Mouse (Mus musculus) stomach, embryonic 16.5 days (tissue): ENCODE data around the gene Bhlhb9. TPM values are rescaled to one million over a fixed set of nuclear protein-coding genes. Genes with fewer than 3 reads are reported as not detected.
A peak's percentile ranks its signal among the peaks of the same experiment; 100 is the strongest.
"Not testable (repeated sequence)": the region's sequence is repeated elsewhere in the genome, so short reads cannot be mapped to it uniquely, and the experiment has no call there.

Experiments used
- ATAC-seq: fragments of 200-750 bp; cut with Nextera tagmentation; 2 replicates; pipeline ENCODE4 v1.8.0; 2017; ENCODE audit warnings: moderate number of reproducible peaks, moderate TSS enrichment; ENCODE audit not compliant: insufficient read depth, low FRiP score
- H3K27ac ChIP-seq: fragments of 300-500 bp; sonication (generic); 2 replicates; pipeline ENCODE4 v1.5.1; 2014; ENCODE audit warnings: low read length
- H3K27me3 ChIP-seq: fragments of 300-500 bp; sonication (generic); 2 replicates; pipeline ENCODE4 v1.6.1; 2014; ENCODE audit warnings: low read length, control low read depth, mixed read lengths; ENCODE audit not compliant: control insufficient read depth, insufficient read depth
- H3K36me3 ChIP-seq: fragments of 300-500 bp; sonication (generic); 2 replicates; pipeline ENCODE4 v1.6.1; 2014; ENCODE audit warnings: low read length; ENCODE audit not compliant: control insufficient read depth, insufficient read depth
- H3K4me1 ChIP-seq: fragments of 300-500 bp; sonication (generic); 2 replicates; pipeline ENCODE4 v1.6.1; 2014; ENCODE audit warnings: low read length, control low read depth, mixed read lengths; ENCODE audit not compliant: control insufficient read depth, insufficient read depth
- H3K4me2 ChIP-seq: fragments of 300-500 bp; sonication (generic); 2 replicates; pipeline ENCODE4 v1.6.1; 2014; ENCODE audit warnings: low read depth, low read length, mixed read lengths
- H3K4me3 ChIP-seq: fragments of 300-500 bp; sonication (generic); replicated peaks from 2 replicates; pipeline ENCODE4 v1.5.1; 2014; ENCODE audit warnings: mild to moderate bottlenecking, low read length
- H3K9ac ChIP-seq: fragments of 300-500 bp; sonication (generic); 2 replicates; pipeline ENCODE4 v1.6.1; 2014; ENCODE audit warnings: low read length
- H3K9me3 ChIP-seq: fragments of 300-500 bp; sonication (generic); replicated peaks from 2 replicates; pipeline ENCODE4 v1.6.1; 2016; ENCODE audit warnings: low read length, control low read depth; ENCODE audit not compliant: control insufficient read depth
- WGBS: fragments of 180-500 bp; shearing (Covaris S2); extraction: QIAGEN DNeasy Blood & Tissue Kit; methylation state at CpG from one replicate; pipeline ENCODE4 v1.1.7; 2014; 5-methylcytosine and 5-hydroxymethylcytosine counted together
- polyA plus RNA-seq: library from polyadenylated mRNA; unstranded; fragments of >200 nt; fragmentation: Nextera tagmentation; extraction: Ambion mirVana; gene quantifications from 2 replicates; pipeline ENCODE4 v1.2.1, GENCODE M21; 2015

Gene Bhlhb9
- 34.9 and 37.4 TPM in 2 replicates for polyA plus RNA-seq

- peak within 1 kb of the TSS; percentile 72 for H3K9ac ChIP-seq
- ATAC-seq: not testable (repeated sequence)
- whole genome bisulfite sequencing: 0% methylated on average over 3 of the region's 5 CpGs
Observed at GRCm38 (mm10) chrX:135797212-135797644, at the start of gene Bhlhb9. Gene Bhlhb9, plus strand, starts transcription at chrX:135797594.

GRCm38 (mm10) chrX:135752832-135753231 lies 44.6 kb upstream of the Bhlhb9 start:
- H3K9me3 ChIP-seq: no peaks in the 10 kb centered on the region
- no peak overlapping the region for H3K4me3 ChIP-seq
- WGBS: 0% methylated on average over 2 of the region's 2 CpGs
- no peaks in the 10 kb centered on the region for H3K4me1 ChIP-seq
- H3K36me3 ChIP-seq: no peaks in the 10 kb centered on the region
- no peak overlapping the region for H3K9ac ChIP-seq
- H3K27ac ChIP-seq: no peak overlapping the region
- ATAC-seq: no peak
- no peak overlapping the region for H3K4me2 ChIP-seq
- no peaks in the 10 kb centered on the region for H3K27me3 ChIP-seq

More at GRCm38 (mm10) chrX:135797212-135797644, at the start of gene Bhlhb9:
- H3K27ac ChIP-seq, H3K4me1 ChIP-seq, H3K36me3 ChIP-seq, H3K27me3 ChIP-seq, H3K9me3 ChIP-seq: not testable (repeated sequence)
- Histone ChIP-seq H3K4me2 (peak within 1 kb of the TSS; percentile 62), H3K4me3 (peak within 1 kb of the TSS; percentile 57)

- no peaks in the 10 kb centered on the region for H3K27me3 ChIP-seq
- no peaks in the 10 kb centered on the region for H3K9me3 ChIP-seq
- no peak overlapping the region for H3K4me2 ChIP-seq
- H3K36me3 ChIP-seq: 0 out of 2 replicates have a peak, but pooled peaks cover 3% of the 10 kb centered on the region
- H3K27ac ChIP-seq: no peak overlapping the region
- H3K4me3 ChIP-seq: no peak overlapping the region
- no peak overlapping the region for H3K9ac ChIP-seq
- ATAC-seq: no peak
- H3K4me1 ChIP-seq: no peaks in the 10 kb centered on the region
Observed at GRCm38 (mm10) chrX:135761707-135762106, 35.7 kb upstream of the Bhlhb9 start.

DNA sequence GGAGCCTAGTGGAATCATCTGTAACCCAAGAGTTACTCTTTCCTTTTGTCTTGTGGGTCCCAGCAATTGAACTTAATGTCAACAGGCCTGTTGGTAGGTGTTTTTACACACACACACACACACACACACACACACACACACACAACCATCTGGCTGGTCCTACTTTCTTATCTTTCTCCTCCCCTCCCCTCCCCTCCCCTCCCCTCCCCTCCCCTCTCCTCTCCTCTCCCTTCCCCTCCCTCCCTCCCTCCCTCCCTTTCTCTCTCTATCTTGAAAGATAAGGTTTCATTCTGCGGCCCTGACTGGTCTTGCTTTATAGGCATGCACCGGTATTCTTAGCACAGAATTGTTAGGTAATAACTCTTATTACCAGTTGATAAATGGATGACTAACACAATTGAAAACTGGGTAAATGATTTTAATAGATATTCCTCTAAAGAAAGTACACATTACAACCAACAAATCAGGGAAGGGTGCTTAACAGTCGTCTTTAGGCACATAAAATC lies 29.3 kb upstream of the Bhlhb9 start:
- Histone ChIP-seq H3K4me3 (no peak overlapping the region), H3K4me1 (no peaks in the 10 kb centered on the region), H3K27ac (no peak overlapping the region), H3K4me2 (no peak overlapping the region), H3K27me3 (no peaks in the 10 kb centered on the region), H3K36me3 (no peaks in the 10 kb centered on the region), H3K9ac (no peak overlapping the region), H3K9me3 (no peaks in the 10 kb centered on the region)
- WGBS: 47% methylated on average over 3 of the region's 3 CpGs
- ATAC-seq: no peak

- WGBS: 42% methylated on average over 2 of the region's 2 CpGs
Observed at GRCm38 (mm10) chrX:135768565-135768964, 28.8 kb upstream of the Bhlhb9 start.

GRCm38 (mm10) chrX:135791536-135791935 lies 5.9 kb upstream of the Bhlhb9 start:
- Histone ChIP-seq H3K9me3 (no peaks in the 10 kb centered on the region), H3K27ac (no peak overlapping the region), H3K36me3 (no peaks in the 10 kb centered on the region), H3K4me1 (no peaks in the 10 kb centered on the region), H3K9ac (no peak overlapping the region), H3K4me2 (no peak overlapping the region), H3K4me3 (no peak overlapping the region), H3K27me3 (no peaks in the 10 kb centered on the region; the same call in 1 of the 2 replicates)
- no peak for ATAC-seq

More at GRCm38 (mm10) chrX:135768565-135768964, 28.8 kb upstream of the Bhlhb9 start:
- no peaks in the 10 kb centered on the region for H3K9me3 ChIP-seq
- no peaks in the 10 kb centered on the region for H3K27me3 ChIP-seq
- no peak overlapping the region for H3K4me2 ChIP-seq
- H3K4me3 ChIP-seq: no peak overlapping the region
- no peak overlapping the region for H3K9ac ChIP-seq
- H3K36me3 ChIP-seq: no peaks in the 10 kb centered on the region
- ATAC-seq: no peak; the same call in 1 of the 2 replicates
- H3K4me1 ChIP-seq: no peaks in the 10 kb centered on the region
- no peak overlapping the region for H3K27ac ChIP-seq

DNA sequence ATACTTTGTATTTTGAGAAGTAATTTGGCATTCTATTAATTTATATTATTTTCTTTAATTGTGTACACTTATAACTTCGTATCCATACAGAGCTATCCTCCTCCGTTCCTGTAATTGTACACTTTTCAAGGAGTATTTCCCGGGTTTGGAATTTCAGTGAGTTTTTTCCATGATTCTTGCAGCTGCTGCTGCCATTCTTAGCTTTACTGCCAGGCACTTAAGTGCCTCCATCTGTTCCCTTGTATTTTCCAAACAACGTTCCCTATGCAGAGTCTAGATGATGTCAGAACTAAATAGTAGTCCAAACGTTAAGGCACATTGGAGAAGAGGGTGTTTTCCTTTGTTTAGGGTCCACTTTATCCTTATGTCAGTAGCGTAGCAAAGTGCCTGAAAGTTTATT lies 5.1 kb upstream of the Bhlhb9 start:
- H3K4me3 ChIP-seq: no peak overlapping the region
- no peak for ATAC-seq
- no peak overlapping the region for H3K27ac ChIP-seq

DNA sequence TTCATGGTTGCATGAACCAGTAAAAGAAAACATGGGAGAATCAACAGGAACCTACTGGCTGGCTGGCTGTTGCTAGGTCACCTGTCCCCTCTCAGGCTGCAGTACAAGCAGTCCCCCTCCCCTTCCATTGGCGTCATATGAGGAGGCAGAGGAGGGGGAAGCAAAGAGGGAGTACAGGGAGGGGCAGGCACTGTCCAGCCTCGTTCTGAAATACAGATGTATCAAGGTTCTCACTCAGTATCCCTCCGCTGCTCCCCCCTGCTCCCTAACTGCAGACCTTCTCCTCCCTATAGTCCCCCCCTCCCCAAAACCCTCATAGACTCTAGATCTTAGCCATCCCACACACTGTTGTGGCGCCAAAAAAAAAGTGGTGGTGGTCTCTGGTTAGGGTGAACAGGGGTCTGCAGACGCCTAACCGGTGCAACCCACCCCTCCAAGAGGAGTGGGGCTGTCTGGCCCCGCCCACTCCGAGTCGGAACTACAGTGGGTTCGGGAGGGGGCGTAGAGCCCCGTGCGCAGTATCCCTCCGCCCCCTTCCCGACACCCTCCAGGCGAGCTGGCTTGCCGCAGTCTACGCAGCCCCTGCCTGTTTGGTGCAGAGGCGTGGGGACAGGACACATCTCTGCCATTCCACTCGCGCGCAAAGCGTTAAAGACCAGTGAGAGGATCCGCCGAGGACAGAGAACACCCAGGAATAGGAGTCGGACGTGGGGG lies 1.6 kb upstream of the Bhlhb9 start:
- H3K9me3 ChIP-seq: not testable (repeated sequence)
- peak overlapping the region; percentile 72 for H3K9ac ChIP-seq

More for the DNA sequence above, 5.1 kb upstream of the Bhlhb9 start:
- no peaks in the 10 kb centered on the region for H3K4me1 ChIP-seq
- WGBS: 65% methylated on average over 6 of the region's 6 CpGs
- H3K36me3 ChIP-seq: no peaks in the 10 kb centered on the region
- H3K27me3 ChIP-seq: no peaks in the 10 kb centered on the region; the same call in 1 of the 2 replicates
- H3K9me3 ChIP-seq: no peaks in the 10 kb centered on the region
- no peak overlapping the region for H3K4me2 ChIP-seq
- no peak overlapping the region for H3K9ac ChIP-seq

DNA sequence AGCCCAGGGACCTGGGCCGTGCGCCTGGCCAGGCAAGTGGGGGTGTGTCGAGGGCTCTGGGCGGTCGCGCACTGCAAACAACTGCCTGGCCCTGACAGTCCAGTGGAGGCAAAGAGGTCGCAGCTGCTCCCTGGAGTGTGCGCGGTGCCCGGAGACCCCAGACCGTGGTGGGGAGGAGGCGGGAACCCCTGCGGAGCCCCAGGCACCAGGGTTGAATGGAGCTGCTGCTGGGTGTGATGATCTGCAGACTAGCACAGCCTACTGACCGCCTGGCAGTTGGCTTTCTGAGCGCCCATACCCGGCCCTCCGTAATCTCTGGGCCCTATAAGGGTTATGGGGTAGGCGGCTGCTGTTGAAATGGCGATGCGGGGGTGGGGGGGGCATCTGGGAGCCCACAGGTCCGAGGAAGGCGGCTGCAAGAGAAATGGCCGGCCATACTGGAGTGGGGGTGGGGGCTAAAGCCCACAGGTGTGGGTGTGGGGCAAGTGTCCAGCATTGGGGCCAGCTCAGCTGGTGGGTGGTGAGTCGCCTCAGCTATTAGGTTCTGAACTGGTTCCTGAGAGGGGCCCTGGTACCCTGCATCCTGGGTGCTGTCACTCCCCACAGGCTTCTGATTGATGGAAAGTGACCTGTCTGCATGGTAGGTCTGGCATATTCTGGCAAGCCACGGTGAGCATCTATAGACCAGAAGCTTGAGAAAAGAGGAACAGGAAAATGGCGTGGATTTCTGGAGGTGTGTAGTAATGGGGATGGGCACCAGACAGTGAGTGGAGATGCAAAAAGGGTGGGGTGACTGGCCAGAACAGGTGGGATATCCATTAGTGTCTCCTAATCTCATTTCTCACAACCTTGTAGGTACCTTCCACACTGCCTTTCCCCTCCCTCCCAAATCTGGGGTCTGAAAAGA lies 836 bp upstream of the Bhlhb9 start:
- not testable (repeated sequence) for H3K9me3 ChIP-seq

More for the DNA sequence above, 1.6 kb upstream of the Bhlhb9 start:
- not testable (repeated sequence) for H3K36me3 ChIP-seq, H3K27me3 ChIP-seq, H3K27ac ChIP-seq, H3K4me1 ChIP-seq
- 20% methylated on average over 19 of the region's 27 CpGs for WGBS
- Histone ChIP-seq H3K4me3 (peak overlapping the region; percentile 57), H3K4me2 (peak overlapping the region; percentile 62)
- peak; percentile 88 for ATAC-seq

More for the DNA sequence above, 836 bp upstream of the Bhlhb9 start:
- not testable (repeated sequence) for H3K36me3 ChIP-seq, H3K27me3 ChIP-seq, H3K4me1 ChIP-seq, H3K27ac ChIP-seq
- peak; percentile 68 for ATAC-seq
- Histone ChIP-seq H3K4me3 (peak overlapping the region; percentile 57), H3K4me2 (peak overlapping the region; percentile 62), H3K9ac (peak overlapping the region; percentile 72)
- WGBS: 6% methylated on average over 16 of the region's 26 CpGs
